Mouse (Mus musculus) intestine, postnatal 0 days (tissue): ENCODE measurements around the gene Elf4. TPM values are rescaled to one million over a fixed set of nuclear protein-coding genes. Genes with fewer than 3 reads are reported as not detected.
A peak's percentile ranks its signal among the peaks of the same experiment; 100 is the strongest.

Experiments used
- ATAC-seq: fragments of 200-750 bp; cut with Nextera tagmentation; 2 replicates; pipeline ENCODE4 v1.8.0; 2017; ENCODE audit warnings: mild to moderate bottlenecking, moderate TSS enrichment, moderate library complexity
- H3K27ac ChIP-seq: fragments of 300-500 bp; sonication (generic); 2 replicates; pipeline ENCODE4 v1.5.1; 2014; ENCODE audit warnings: mild to moderate bottlenecking, low read depth, low read length, moderate library complexity
- H3K27me3 ChIP-seq: fragments of 300-500 bp; sonication (generic); replicated peaks from 2 replicates; pipeline ENCODE4 v1.6.1; 2014; ENCODE audit warnings: low read length, mixed read lengths; ENCODE audit not compliant: control insufficient read depth, insufficient read depth
- H3K36me3 ChIP-seq: fragments of 300-500 bp; sonication (generic); 2 replicates; pipeline ENCODE4 v1.6.1; 2014; ENCODE audit warnings: mild to moderate bottlenecking, moderate library complexity; ENCODE audit not compliant: control insufficient read depth, insufficient read depth
- H3K4me1 ChIP-seq: fragments of 300-500 bp; sonication (generic); replicated peaks from 2 replicates; pipeline ENCODE4 v1.6.1; 2014; ENCODE audit warnings: antibody characterized with exemption, low read length, mixed read lengths; ENCODE audit not compliant: control insufficient read depth, insufficient read depth
- H3K4me2 ChIP-seq: fragments of 300-500 bp; sonication (generic); replicated peaks from 2 replicates; pipeline ENCODE4 v1.6.1; 2014; ENCODE audit warnings: low read depth, mild to moderate bottlenecking, moderate library complexity
- H3K4me3 ChIP-seq: fragments of 300-500 bp; sonication (generic); 2 replicates; pipeline ENCODE4 v1.5.1; 2014; ENCODE audit warnings: low read depth, low read length
- H3K9ac ChIP-seq: fragments of 300-500 bp; sonication (generic); 2 replicates; pipeline ENCODE4 v1.6.1; 2014; ENCODE audit warnings: mild to moderate bottlenecking, low read depth, low read length
- H3K9me3 ChIP-seq: fragments of 300-500 bp; sonication (generic); 2 replicates; pipeline ENCODE4 v1.6.1; 2016; ENCODE audit warnings: mixed run types; ENCODE audit not compliant: control insufficient read depth
- CTCF ChIP-seq: sonication (generic); IDR thresholded peaks from 2 replicates; pipeline ENCODE4 v1.5.1; 2016; ENCODE audit warnings: low read depth, mild to moderate bottlenecking, control low read depth, antibody characterized with exemption, moderate library complexity
- WGBS: fragments of 180-500 bp; shearing (Covaris S2); extraction: QIAGEN DNeasy Blood & Tissue Kit; methylation state at CpG from one replicate; pipeline ENCODE4 v1.1.7; 2014; 5-methylcytosine and 5-hydroxymethylcytosine counted together
- polyA plus RNA-seq: library from polyadenylated mRNA; unstranded; fragments of >200 nt; fragmentation: Nextera tagmentation; extraction: Ambion mirVana; gene quantifications from 2 replicates; pipeline ENCODE4 v1.2.1, GENCODE M21; 2015

Elf4 gene
- polyA plus RNA-seq, 1 experiment from 2014 or later: 10.6 TPM

DNA sequence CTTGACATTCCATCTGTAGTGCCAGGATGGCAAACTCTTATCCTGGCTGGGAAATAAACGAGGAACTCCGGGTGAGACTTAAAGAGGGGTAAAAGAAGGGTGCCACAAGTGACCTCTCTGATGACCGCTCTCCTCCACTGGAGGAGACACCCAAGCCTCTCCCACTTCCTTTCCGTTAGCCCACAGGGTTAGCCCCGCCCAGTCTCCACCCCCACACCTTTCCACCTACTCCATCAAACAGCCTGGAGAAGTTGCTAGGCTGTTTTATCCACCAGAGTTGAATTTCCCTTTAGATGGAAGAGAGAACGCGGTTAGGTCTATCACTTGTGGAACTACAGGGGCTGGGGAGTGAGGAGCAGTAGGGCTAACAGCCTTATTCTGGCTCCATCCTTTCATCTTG lies 37.7 kb downstream of the Elf4 start:
- Histone ChIP-seq H3K4me1 (no peaks in the 10 kb centered on the region; the same call in 1 of the 2 replicates), H3K4me3 (no peak overlapping the region), H3K27ac (peak overlapping the region; percentile 54), H3K4me2 (peak overlapping the region; percentile 37), H3K9me3 (no peaks in the 10 kb centered on the region), H3K9ac (no peak overlapping the region), H3K27me3 (no peaks in the 10 kb centered on the region), H3K36me3 (no peaks in the 10 kb centered on the region)
- peak; percentile 20; the same call in 1 of the 2 replicates for ATAC-seq
- no peak for TF ChIP-seq CTCF
- WGBS: 39% methylated on average over 7 of the region's 7 CpGs

DNA sequence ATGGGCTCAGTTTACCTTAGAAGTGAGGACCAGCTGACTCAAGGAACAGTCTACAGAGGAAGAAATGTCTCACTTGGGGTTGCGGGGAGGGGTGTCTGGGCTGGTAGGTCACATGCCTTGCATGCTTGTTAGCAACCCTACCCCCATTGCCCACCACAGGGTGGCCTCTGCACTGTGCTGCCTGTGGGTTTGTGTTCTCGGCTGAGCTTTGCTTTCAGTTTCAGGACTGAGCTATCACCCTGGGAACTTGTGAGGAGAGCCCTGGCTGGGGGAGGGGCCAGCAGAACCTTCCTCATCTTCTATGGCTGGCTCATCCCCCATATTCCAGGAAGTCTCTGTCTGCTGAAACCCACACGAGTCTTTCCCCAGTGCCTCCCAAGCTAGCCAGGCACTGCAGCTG lies 38.3 kb downstream of the Elf4 start:
- H3K27ac ChIP-seq: peak overlapping the region; percentile 54
- WGBS: 36% methylated on average over 3 of the region's 3 CpGs
- H3K9me3 ChIP-seq: no peaks in the 10 kb centered on the region
- no peak overlapping the region; the same call in 1 of the 2 replicates for H3K4me3 ChIP-seq
- ATAC-seq: peak; percentile 68
- TF ChIP-seq CTCF: peak; percentile 38
- no peak overlapping the region for H3K9ac ChIP-seq
- H3K4me2 ChIP-seq: peak overlapping the region; percentile 37
- no peaks in the 10 kb centered on the region for H3K36me3 ChIP-seq
- H3K4me1 ChIP-seq: no peaks in the 10 kb centered on the region; the same call in 1 of the 2 replicates
- H3K27me3 ChIP-seq: no peaks in the 10 kb centered on the region

GRCm38 (mm10) chrX:48423671-48424070 lies 39.3 kb downstream of the Elf4 start:
- TF ChIP-seq CTCF: no peak
- Histone ChIP-seq H3K9ac (no peak overlapping the region), H3K27ac (no peak overlapping the region; the same call in 1 of the 2 replicates), H3K4me2 (no peak overlapping the region), H3K9me3 (no peaks in the 10 kb centered on the region), H3K36me3 (no peaks in the 10 kb centered on the region), H3K27me3 (no peaks in the 10 kb centered on the region), H3K4me1 (no peaks in the 10 kb centered on the region; the same call in 1 of the 2 replicates), H3K4me3 (no peak overlapping the region)
- 53% methylated on average over 1 of the region's 1 CpGs for WGBS
- no peak for ATAC-seq

GRCm38 (mm10) chrX:48422986-48423385 lies 39.9 kb downstream of the Elf4 start:
- 33% methylated on average over 4 of the region's 4 CpGs for WGBS
- Histone ChIP-seq H3K27me3 (no peaks in the 10 kb centered on the region), H3K27ac (no peak overlapping the region), H3K4me1 (no peaks in the 10 kb centered on the region; the same call in 1 of the 2 replicates), H3K9me3 (no peaks in the 10 kb centered on the region), H3K36me3 (no peaks in the 10 kb centered on the region), H3K4me2 (no peak overlapping the region), H3K4me3 (no peak overlapping the region), H3K9ac (no peak overlapping the region)
- peak; percentile 87 for TF ChIP-seq CTCF
- ATAC-seq: no peak

DNA sequence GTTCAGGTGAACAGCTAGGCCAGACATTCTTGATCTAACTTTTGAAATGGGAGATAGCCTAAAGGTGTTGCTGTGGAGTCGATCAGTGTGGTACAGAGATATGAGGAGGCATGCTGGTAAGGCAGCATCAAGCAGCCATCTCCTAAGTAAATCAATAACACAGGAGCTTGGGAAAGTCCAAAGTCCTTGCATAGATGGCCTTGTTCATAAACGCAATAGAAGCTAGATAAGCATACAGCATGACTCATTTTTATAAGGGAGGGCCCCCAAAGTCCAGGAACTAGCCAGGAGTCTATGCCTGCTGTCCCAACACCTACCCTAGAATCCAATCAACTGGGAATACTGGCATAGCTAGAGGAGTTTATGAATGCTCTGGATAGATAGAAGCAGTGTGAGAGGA lies 44.5 kb downstream of the Elf4 start:
- no peaks in the 10 kb centered on the region for H3K4me1 ChIP-seq
- H3K9ac ChIP-seq: no peak overlapping the region
- H3K36me3 ChIP-seq: peaks cover 18% of the 10 kb centered on the region; the same call in 1 of the 2 replicates
- H3K4me3 ChIP-seq: no peak overlapping the region
- no peak for TF ChIP-seq CTCF
- no peaks in the 10 kb centered on the region for H3K9me3 ChIP-seq
- peak; percentile 92 for ATAC-seq
- 0 out of 2 replicates have a peak overlapping the region, but pooled peaks have one; percentile 32 for H3K4me2 ChIP-seq
- peak overlapping the region; percentile 63 for H3K27ac ChIP-seq
- no peaks in the 10 kb centered on the region for H3K27me3 ChIP-seq
- 36% methylated on average over 2 of the region's 2 CpGs for WGBS

DNA sequence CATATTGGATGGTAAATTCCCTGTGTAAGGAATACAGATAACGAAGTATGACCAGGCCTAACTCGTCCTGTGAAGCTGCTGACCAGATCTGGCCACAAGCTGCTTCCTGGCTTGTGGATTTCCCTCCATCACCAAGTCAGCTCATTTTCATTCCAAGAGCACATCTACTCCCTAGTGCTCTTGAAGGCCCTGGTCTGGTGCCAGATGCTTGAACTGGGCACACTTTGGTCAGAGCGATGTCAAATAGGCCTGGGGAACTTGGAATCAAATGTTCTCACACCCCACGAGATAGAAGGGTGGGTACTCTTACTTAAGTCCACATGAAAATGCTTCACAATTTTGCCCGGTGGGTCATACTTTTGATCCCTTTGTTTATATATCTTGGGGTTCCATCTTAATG lies 48.6 kb downstream of the Elf4 start:
- no peak for TF ChIP-seq CTCF
- WGBS: 79% methylated on average over 5 of the region's 5 CpGs

More for the DNA sequence above, 48.6 kb downstream of the Elf4 start:
- no peak overlapping the region for H3K27ac ChIP-seq
- no peaks in the 10 kb centered on the region for H3K9me3 ChIP-seq
- no peaks in the 10 kb centered on the region for H3K27me3 ChIP-seq
- H3K9ac ChIP-seq: no peak overlapping the region
- no peak overlapping the region for H3K4me2 ChIP-seq
- ATAC-seq: no peak
- no peak overlapping the region for H3K4me3 ChIP-seq
- H3K36me3 ChIP-seq: peaks cover 18% of the 10 kb centered on the region; the same call in 1 of the 2 replicates
- no peaks in the 10 kb centered on the region for H3K4me1 ChIP-seq
